Comparison of ENCODE assay signal across 17 mouse cellular contexts in the genomic region with DNA sequence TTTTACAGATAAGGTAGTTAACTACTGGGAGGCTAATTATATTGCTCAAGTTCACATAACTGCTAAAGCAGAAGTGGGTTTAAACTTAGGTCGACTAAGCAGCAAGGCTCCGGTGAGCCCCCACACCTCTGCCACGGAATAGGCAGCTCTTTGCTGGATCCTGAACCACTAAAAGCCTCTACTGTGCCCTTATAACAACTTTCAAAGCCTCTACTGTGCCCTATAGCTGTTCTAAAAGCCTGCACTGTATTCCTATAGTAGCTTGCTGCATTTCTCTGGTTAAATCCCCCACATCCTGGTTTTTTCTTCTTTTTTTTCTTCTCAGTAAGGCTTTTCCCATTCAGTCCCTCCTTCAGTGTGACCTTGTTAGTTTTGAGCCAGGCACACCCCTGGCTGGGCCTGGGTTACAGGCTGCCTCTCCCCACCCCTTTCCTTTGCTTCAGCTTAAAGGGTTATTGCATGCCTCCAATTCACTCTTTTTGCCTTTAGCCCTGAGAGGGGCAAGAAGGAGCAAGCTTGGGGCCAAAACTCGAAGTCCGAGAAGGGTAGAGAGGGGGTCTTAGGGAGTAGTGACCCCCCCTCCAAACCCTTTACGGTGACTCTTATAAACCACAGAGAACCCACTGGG. TPM values are rescaled to one million over a fixed set of nuclear protein-coding genes. Genes with fewer than 3 reads are reported as not detected.
DNase-seq lines count a peak whose midpoint lies in the region; ATAC-seq lines count a peak whose summit lies in the region.
"Had no signal": no experiment of that assay in that cellular context is flagged by ENCODE, and none has a peak within 500 bp of the region (broad histone marks: within the 10 kb centered on the region; RNA-seq: fewer than 3 reads in every experiment).

A gene (plus strand): TSS at position 387 of the 628 bp plus-strand sequence.

- ATAC-seq in heart, embryonic 12.5 days (ENCODE audit: insufficient number of reproducible peaks, low FRiP score) = no peak
- no peak for ATAC-seq in midbrain, embryonic 11.5 days (ENCODE audit: low FRiP score)
- ATAC-seq in midbrain, embryonic 15.5 days (replicated peaks) = no peak
- ATAC-seq: inflammation-experienced regulatory T-cells, adult 6 months had no signal

- no peak within 1 kb of the TSS for H3K9ac ChIP-seq in heart, embryonic 12.5 days
- no peak within 1 kb of the TSS for H3K9ac ChIP-seq in midbrain, embryonic 11.5 days (ENCODE audit: low read length)
- no peak within 1 kb of the TSS for H3K9ac ChIP-seq in midbrain, embryonic 15.5 days
- H3K9ac ChIP-seq: lung, embryonic 14.5 days had no signal

- DNase-seq in heart, adult 18-20 months = no peak
- DNase-seq in midbrain, embryonic 11.5 days (ENCODE audit: low spot score, missing footprints) = peak; percentile 23
- no peak for DNase-seq in limb, embryonic 10.5 days (ENCODE audit: low spot score)
- no peak for DNase-seq in cerebellum, postnatal 25 days
- DNase-seq in adrenal gland, adult 2 months = no peak
- DNase-seq: cerebellum, adult 11-12 months; gastrocnemius, postnatal 14 days; kidney, adult 9 months; lung, embryonic 14.5 days; right cerebral cortex, postnatal 4 days had no signal

- no peak within 1 kb of the TSS for H3K27ac ChIP-seq in heart, embryonic 12.5 days (ENCODE audit: poor library complexity, severe bottlenecking)
- H3K27ac ChIP-seq in midbrain, embryonic 11.5 days (ENCODE audit: low read depth, low read length) = no peak within 1 kb of the TSS
- H3K27ac ChIP-seq in midbrain, embryonic 15.5 days = no peak within 1 kb of the TSS
- H3K27ac ChIP-seq in limb, embryonic 10.5 days = no peak within 1 kb of the TSS

- peaks cover 3% of the 10 kb centered on the region; the same call in 1 of the 2 replicates for H3K9me3 ChIP-seq in heart, embryonic 12.5 days (replicated peaks)
- H3K9me3 ChIP-seq in midbrain, embryonic 11.5 days (ENCODE audit: control insufficient read depth, low read length) = no peaks in the 10 kb centered on the region
- no peaks in the 10 kb centered on the region for H3K9me3 ChIP-seq in midbrain, embryonic 15.5 days
- H3K9me3 ChIP-seq in limb, embryonic 10.5 days (replicated peaks) = no peaks in the 10 kb centered on the region

- H3K4me1 ChIP-seq in heart, embryonic 12.5 days (replicated peaks) = no peaks in the 10 kb centered on the region
- H3K4me1 ChIP-seq in midbrain, embryonic 11.5 days (ENCODE audit: control insufficient read depth, insufficient read depth, low read length) = no peaks in the 10 kb centered on the region
- H3K4me1 ChIP-seq in midbrain, embryonic 15.5 days = no peaks in the 10 kb centered on the region
- H3K4me1 ChIP-seq in limb, embryonic 10.5 days = peaks cover 9% of the 10 kb centered on the region; the same call in 1 of the 2 replicates

- H3K4me3 ChIP-seq in heart, embryonic 12.5 days = no peak within 1 kb of the TSS
- no peak within 1 kb of the TSS for H3K4me3 ChIP-seq in midbrain, embryonic 11.5 days (ENCODE audit: low read depth, low read length)
- no peak within 1 kb of the TSS for H3K4me3 ChIP-seq in midbrain, embryonic 15.5 days
- H3K4me3 ChIP-seq in limb, embryonic 10.5 days = no peak within 1 kb of the TSS

- H3K36me3 ChIP-seq in heart, embryonic 12.5 days = no peaks in the 10 kb centered on the region
- H3K36me3 ChIP-seq in midbrain, embryonic 11.5 days (ENCODE audit: control insufficient read depth, insufficient read depth, low read length) = no peaks in the 10 kb centered on the region
- H3K36me3 ChIP-seq in midbrain, embryonic 15.5 days (replicated peaks) = no peaks in the 10 kb centered on the region
- no peaks in the 10 kb centered on the region for H3K36me3 ChIP-seq in limb, embryonic 10.5 days

- WGBS in heart, embryonic 12.5 days = 68% methylated on average over 6 of the region's 6 CpGs
- WGBS in midbrain, embryonic 11.5 days = 86% methylated on average over 6 of the region's 6 CpGs
- 88% methylated on average over 6 of the region's 6 CpGs for WGBS in midbrain, embryonic 15.5 days
- WGBS in limb, embryonic 10.5 days = 83% methylated on average over 6 of the region's 6 CpGs

- no peak within 1 kb of the TSS for H3K4me2 ChIP-seq in heart, embryonic 12.5 days
- no peak within 1 kb of the TSS for H3K4me2 ChIP-seq in midbrain, embryonic 11.5 days
- no peak within 1 kb of the TSS for H3K4me2 ChIP-seq in midbrain, embryonic 15.5 days
- H3K4me2 ChIP-seq: lung, embryonic 14.5 days had no signal

- H3K27me3 ChIP-seq in heart, embryonic 12.5 days (replicated peaks) = no peaks in the 10 kb centered on the region
- H3K27me3 ChIP-seq in midbrain, embryonic 11.5 days (ENCODE audit: control insufficient read depth, insufficient read depth, low read length) = no peaks in the 10 kb centered on the region
- no peaks in the 10 kb centered on the region for H3K27me3 ChIP-seq in midbrain, embryonic 15.5 days (replicated peaks)
- H3K27me3 ChIP-seq in limb, embryonic 10.5 days (ENCODE audit: low read depth, poor library complexity, severe bottlenecking) = no peaks in the 10 kb centered on the region

RNA-seq across cellular contexts. Expression of the gene that starts here (rescaled TPM):
- polyA plus RNA-seq in heart, embryonic 12.5 days (2016; fragmentation: Nextera tagmentation; extraction: Ambion mirVana) = 35.6 and 35.8 TPM in 2 replicates
- total RNA-seq in heart, adult 18-20 months (2021) = under 1 TPM in 1 of 2 experiments, not detected in 1; 0.07 TPM
- polyA plus RNA-seq in midbrain, embryonic 11.5 days (2014; fragmentation: Nextera tagmentation; extraction: Ambion mirVana) = 8.6 and 9.0 TPM in 2 replicates
- polyA plus RNA-seq in midbrain, embryonic 15.5 days (2015; fragmentation: Nextera tagmentation; extraction: Ambion mirVana) = 1.1 and 1.2 TPM in 2 replicates
- 41.3 and 81.1 TPM in 2 replicates for polyA plus RNA-seq in limb, embryonic 10.5 days (2016; fragmentation: Nextera tagmentation; extraction: Ambion mirVana)
- total RNA-seq in adrenal gland, adult 2 months (2021) = not detected
- polyA plus RNA-seq in adrenal gland, adult 2 months (2012; rRNA removed) = not detected in 2 replicates
- total RNA-seq: adrenal gland, adult 18-20 months; common myeloid progenitor, adult 5-6 weeks; liver, adult 2 months; megakaryocyte-erythroid progenitor cell, adult 5-6 weeks had no signal
- polyA plus RNA-seq: inflammation-experienced regulatory T-cells, adult 6 months; liver, adult 2 months had no signal
